Mouse (Mus musculus) limb, embryonic 14.5 days (tissue): ENCODE data around the gene Cmtr2. TPM values are rescaled to one million over a fixed set of nuclear protein-coding genes. Genes with fewer than 3 reads are reported as not detected.

Experiments used
- ATAC-seq: fragments of 200-750 bp; cut with Nextera tagmentation; 2 replicates; pipeline ENCODE4 v1.8.0; 2017; ENCODE audit warnings: low read depth, moderate number of reproducible peaks, moderate TSS enrichment; ENCODE audit not compliant: low FRiP score
- DNase-seq: peaks from one replicate; pipeline ENCODE4 v3.0.0-alpha.2; 2015; ENCODE audit warnings: low spot score
- H3K27ac ChIP-seq: fragments of 300-500 bp; sonication (generic); replicated peaks from 2 replicates; pipeline ENCODE4 v1.5.1; 2014; ENCODE audit warnings: low read depth, mild to moderate bottlenecking, low read length, moderate library complexity, mixed read lengths
- H3K27me3 ChIP-seq: fragments of 300-500 bp; sonication (generic); 2 replicates; pipeline ENCODE4 v1.6.1; 2014; ENCODE audit warnings: low read length, mixed read lengths; ENCODE audit not compliant: control insufficient read depth, insufficient read depth
- H3K36me3 ChIP-seq: fragments of 300-500 bp; sonication (generic); 2 replicates; pipeline ENCODE4 v1.6.1; 2014; ENCODE audit warnings: mild to moderate bottlenecking, low read length, moderate library complexity, mixed read lengths; ENCODE audit not compliant: control insufficient read depth, insufficient read depth
- H3K4me1 ChIP-seq: fragments of 300-500 bp; sonication (generic); 2 replicates; pipeline ENCODE4 v1.6.1; 2014; ENCODE audit warnings: antibody characterized with exemption, low read length, mixed read lengths; ENCODE audit not compliant: control insufficient read depth, insufficient read depth
- H3K4me2 ChIP-seq: fragments of 300-500 bp; sonication (generic); replicated peaks from 2 replicates; pipeline ENCODE4 v1.6.1; 2014; ENCODE audit warnings: low read depth, mild to moderate bottlenecking, low read length, moderate library complexity; ENCODE audit not compliant: severe bottlenecking
- H3K4me3 ChIP-seq: fragments of 300-500 bp; sonication (generic); replicated peaks from 2 replicates; pipeline ENCODE4 v1.5.1; 2014; ENCODE audit warnings: low read length
- H3K9ac ChIP-seq: fragments of 300-500 bp; sonication (generic); 2 replicates; pipeline ENCODE4 v1.6.1; 2014; ENCODE audit warnings: mild to moderate bottlenecking, low read depth, low read length, moderate library complexity; ENCODE audit not compliant: severe bottlenecking
- H3K9me3 ChIP-seq: fragments of 300-500 bp; sonication (generic); 2 replicates; pipeline ENCODE4 v1.6.1; 2016; ENCODE audit warnings: low read length; ENCODE audit not compliant: control insufficient read depth
- POLR2A ChIP-seq: fragments of 200-500 bp; IDR thresholded peaks from 2 replicates; pipeline ENCODE4 v1.8.0; 2012; ENCODE audit warnings: inconsistent platforms, mild to moderate bottlenecking, moderate library complexity, borderline replicate concordance; ENCODE audit not compliant: insufficient read depth, insufficient read length; ENCODE audit errors: extremely low read depth
- WGBS: fragments of 180-500 bp; shearing (Covaris S2); extraction: QIAGEN DNeasy Blood & Tissue Kit; methylation state at CpG from one replicate; pipeline ENCODE4 v1.1.7; 2014; 5-methylcytosine and 5-hydroxymethylcytosine counted together
- polyA plus RNA-seq, 2 experiments: library from polyadenylated mRNA; depleted of rRNA in 1 of 2; stranded (reverse) in 1 of 2; unstranded in 1 of 2; fragments of >200 nt; fragmentation: Nextera tagmentation in 1 of 2; extraction: Ambion mirVana in 1 of 2; gene quantifications; 2 replicates each; pipeline versions ENCODE4 v1.2.1 to v1.2.3; 2012 to 2014

Cmtr2 gene
- polyA plus RNA-seq (2012; rRNA removed) (6.8 and 7.2 TPM in 2 replicates), polyA plus RNA-seq (2014; fragmentation: Nextera tagmentation; extraction: Ambion mirVana) (8.1 and 8.6 TPM in 2 replicates)

GRCm38 (mm10) chr8:110215365-110215764, at the start of gene Cmtr2:
TSS of gene Cmtr2 (plus strand) at chr8:110215665.
- Histone ChIP-seq H3K27ac (no peak within 1 kb of the TSS), H3K9me3 (no peaks in the 10 kb centered on the region), H3K4me3 (no peak within 1 kb of the TSS), H3K4me2 (no peak within 1 kb of the TSS), H3K27me3 (no peaks in the 10 kb centered on the region), H3K36me3 (no peaks in the 10 kb centered on the region), H3K4me1 (peaks cover 8% of the 10 kb centered on the region), H3K9ac (no peak within 1 kb of the TSS)
- DNase-seq (no peak), ATAC-seq (no peak)
- no peak for TF ChIP-seq POLR2A
- 57% methylated on average over 7 of the region's 7 CpGs for WGBS

DNA sequence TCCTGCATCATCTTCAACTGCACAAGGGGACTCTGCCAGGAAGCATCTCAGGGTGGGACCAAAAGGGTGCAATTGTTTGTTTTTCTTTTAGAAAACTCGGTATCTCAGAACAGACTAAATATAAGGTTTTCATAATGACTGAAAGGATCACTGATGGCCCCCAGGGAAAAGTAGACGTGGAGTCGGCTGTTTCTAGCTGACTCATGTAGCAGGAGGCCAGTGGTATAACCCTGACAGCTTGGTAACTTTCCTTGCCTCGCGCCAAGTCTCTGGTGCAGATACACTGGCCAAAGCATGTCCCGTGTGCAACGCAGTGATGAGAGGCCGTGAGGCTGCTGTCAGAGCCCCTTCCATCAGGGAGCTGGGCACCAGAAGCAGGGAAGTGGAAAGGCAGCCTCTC, 49.2 kb upstream of the Cmtr2 start:
- H3K27ac ChIP-seq, result no peak overlapping the region
- WGBS, result 78% methylated on average over 8 of the region's 8 CpGs

GRCm38 (mm10) chr8:110168046-110168445, 47.4 kb upstream of the Cmtr2 start, which contains the start of gene Calb2:
TSS of gene Calb2 (minus strand) at chr8:110168210.
- H3K4me2 ChIP-seq, result peak within 1 kb of the TSS; percentile 25; the same call in 1 of the 2 replicates
- no peaks in the 10 kb centered on the region for H3K36me3 ChIP-seq
- H3K9ac ChIP-seq, result 0 out of 2 replicates have a peak within 1 kb of the TSS, but pooled peaks have one; percentile 16
- WGBS, result under 1% methylated on average over 31 of the region's 33 CpGs
- H3K4me3 ChIP-seq, result no peak within 1 kb of the TSS
- no peak within 1 kb of the TSS for H3K27ac ChIP-seq
- no peak for TF ChIP-seq POLR2A
- peaks cover 24% of the 10 kb centered on the region; the same call in 1 of the 2 replicates for H3K27me3 ChIP-seq
- DNase-seq (peak; percentile 33), ATAC-seq (peak; percentile 70)
- no peaks in the 10 kb centered on the region for H3K4me1 ChIP-seq
- no peaks in the 10 kb centered on the region for H3K9me3 ChIP-seq

More for the DNA sequence above, 49.2 kb upstream of the Cmtr2 start:
- Histone ChIP-seq H3K4me1 (no peaks in the 10 kb centered on the region), H3K36me3 (no peaks in the 10 kb centered on the region), H3K4me2 (no peak overlapping the region), H3K9me3 (no peaks in the 10 kb centered on the region), H3K27me3 (peaks cover 24% of the 10 kb centered on the region; the same call in 1 of the 2 replicates), H3K9ac (no peak overlapping the region), H3K4me3 (no peak overlapping the region)
- no peak for TF ChIP-seq POLR2A
- DNase-seq (no peak), ATAC-seq (no peak)

GRCm38 (mm10) chr8:110172161-110172560, 43.3 kb upstream of the Cmtr2 start:
- Histone ChIP-seq H3K27ac (no peak overlapping the region), H3K4me3 (no peak overlapping the region), H3K27me3 (peaks cover 21% of the 10 kb centered on the region; the same call in 1 of the 2 replicates), H3K36me3 (no peaks in the 10 kb centered on the region), H3K4me2 (no peak overlapping the region), H3K4me1 (no peaks in the 10 kb centered on the region), H3K9ac (no peak overlapping the region), H3K9me3 (no peaks in the 10 kb centered on the region)
- WGBS, result 53% methylated on average over 6 of the region's 6 CpGs
- DNase-seq, result no peak
- ATAC-seq, result no peak
- TF ChIP-seq POLR2A, result no peak

DNA sequence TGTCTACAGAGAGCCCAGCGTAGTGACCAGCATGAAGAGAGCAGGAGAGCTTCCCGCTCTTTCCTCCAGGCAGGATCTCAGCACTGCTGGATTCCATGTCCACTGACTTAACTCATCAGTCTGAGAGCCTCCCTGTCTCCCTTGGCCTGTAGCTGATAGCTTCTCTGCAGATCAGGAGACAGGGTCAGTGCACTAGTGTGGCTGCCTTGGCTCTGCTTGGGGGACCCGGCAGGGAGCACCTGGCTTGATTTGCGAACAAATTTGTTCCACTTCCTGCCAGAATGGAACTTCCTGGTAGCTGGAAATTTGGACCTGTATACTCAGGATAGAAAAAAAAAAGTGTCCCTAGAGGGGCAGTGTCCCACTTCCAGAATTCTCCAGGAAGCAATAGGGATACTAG, 40.6 kb upstream of the Cmtr2 start:
- no peak for DNase-seq
- H3K4me1 ChIP-seq, result peaks cover 4% of the 10 kb centered on the region; the same call in 1 of the 2 replicates
- no peak overlapping the region for H3K27ac ChIP-seq
- H3K4me2 ChIP-seq, result no peak overlapping the region
- H3K27me3 ChIP-seq, result no peaks in the 10 kb centered on the region
- no peak overlapping the region for H3K9ac ChIP-seq
- TF ChIP-seq POLR2A, result no peak
- H3K36me3 ChIP-seq, result no peaks in the 10 kb centered on the region
- no peak for ATAC-seq
- H3K9me3 ChIP-seq, result no peaks in the 10 kb centered on the region
- 76% methylated on average over 4 of the region's 4 CpGs for WGBS
- no peak overlapping the region for H3K4me3 ChIP-seq
